Mouse (Mus musculus) v-Abl transformed pro-B cells (cell line): Measurements from ENCODE around the gene Tmed2.
"Not testable (repeated sequence)": the region's sequence is repeated elsewhere in the genome, so short reads cannot be mapped to it uniquely, and the experiment has no call there.

Experiments used
- in situ Hi-C, 2 experiments: fragments of 400-800 bp; cut with MboI; formaldehyde crosslinking; loops; one replicate each; pipeline ENCODE4 v1.15.1; 2025; ENCODE audit not compliant: unreplicated experiment in 2 of 2

Gene Tmed2

DNA sequence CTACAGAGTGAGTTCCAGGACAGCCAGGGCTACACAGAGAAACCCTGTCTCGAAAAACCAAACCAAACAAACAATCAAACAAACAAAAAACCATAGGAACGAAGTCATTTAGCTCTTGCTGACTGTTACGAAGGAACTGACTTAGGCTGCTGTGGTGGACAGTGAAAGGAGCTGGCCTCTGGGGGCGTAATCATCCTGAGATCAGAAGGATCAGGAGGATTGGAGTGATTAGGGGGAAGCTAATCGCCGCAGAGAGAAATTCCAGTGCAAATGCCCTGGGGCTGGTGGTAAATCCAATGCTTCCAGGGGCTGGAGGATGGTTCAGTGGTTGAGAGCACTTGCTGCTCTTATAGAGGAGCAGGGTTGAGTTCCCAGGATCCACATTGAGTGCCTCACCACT lies 13.1 kb downstream of the Tmed2 start:
- in situ Hi-C loops, result loop anchor here in 1 of 2 experiments (5.0 kb wide), 1 partner anchor 196 kb away; no protein-coding TSS in a partner anchor

DNA sequence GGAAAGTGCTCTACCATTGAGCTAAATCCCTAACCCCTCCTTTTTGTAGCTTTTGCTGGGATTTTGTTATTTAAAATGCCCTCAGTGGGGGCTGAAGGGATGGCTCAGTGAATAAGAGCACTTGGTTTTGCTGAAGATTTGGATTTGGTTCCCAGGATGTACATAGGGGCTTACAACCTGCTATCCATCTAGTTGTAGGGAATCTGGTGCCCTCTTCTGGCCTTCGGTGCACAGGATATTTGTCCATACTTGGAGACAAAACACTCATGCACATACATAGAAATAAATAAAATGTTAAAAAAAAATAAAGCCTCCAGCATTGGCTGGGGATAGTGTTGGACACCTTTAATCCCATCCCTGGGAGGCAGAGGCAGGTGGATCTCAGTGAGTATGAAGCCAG lies 14.7 kb downstream of the Tmed2 start:
- in situ Hi-C loops, result no loop called here

GRCm38 (mm10) chr5:124571068-124571467 lies 30.6 kb downstream of the Tmed2 start:
- in situ Hi-C loops, result no loop called here

DNA sequence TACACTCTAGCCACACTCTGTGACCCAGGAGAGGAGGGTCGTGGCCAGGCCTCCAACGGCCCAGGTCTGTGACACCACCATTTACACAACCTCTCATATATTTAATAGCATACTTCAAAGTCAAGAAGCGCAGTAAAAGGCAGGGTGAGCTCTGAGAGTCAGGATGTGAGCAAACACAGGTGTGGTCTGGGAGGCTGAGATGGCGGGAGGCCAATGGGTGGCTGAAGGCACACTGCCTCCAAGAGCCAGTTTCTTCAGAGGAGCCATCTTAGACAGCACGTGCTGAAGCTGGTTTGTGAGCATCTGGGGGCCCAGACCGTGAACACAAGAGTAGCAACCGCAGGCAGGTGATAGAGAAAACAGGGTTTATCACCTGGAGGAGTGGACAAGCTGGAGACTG lies 35.0 kb downstream of the Tmed2 start:
- in situ Hi-C loops, result no loop called here

GRCm38 (mm10) chr5:124578633-124579317 lies 38.3 kb downstream of the Tmed2 start, which contains the start of the genes Eif2b1 and Gtf2h3:
Gene Eif2b1, minus strand, starts transcription at chr5:124579131.
Gene Gtf2h3, plus strand, starts transcription at chr5:124579140.
- in situ Hi-C loops, result no loop called here

- in situ Hi-C loops, result no loop called here
Measured at GRCm38 (mm10) chr5:124582515-124582914, 42.0 kb downstream of the Tmed2 start.

DNA sequence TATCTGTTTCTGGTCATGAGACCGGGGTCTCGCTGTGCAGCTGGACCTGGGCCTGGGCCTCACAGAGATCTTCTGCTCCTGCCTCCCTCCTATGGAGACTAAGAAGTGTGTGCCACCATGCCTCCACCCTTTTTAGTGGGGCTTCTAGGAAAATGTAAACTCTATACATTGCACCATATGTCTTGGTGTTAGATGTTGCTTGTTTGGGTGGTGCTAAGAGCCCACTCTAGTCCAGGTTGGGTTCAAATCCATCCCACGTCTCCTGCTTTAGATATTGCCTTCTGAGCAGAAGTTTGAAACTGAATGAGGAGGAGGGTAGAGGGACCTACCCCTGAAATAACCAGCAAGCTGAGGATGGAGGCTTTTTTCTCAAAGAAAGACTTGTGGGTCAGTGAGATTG lies 52.3 kb downstream of the Tmed2 start:
- in situ Hi-C loops, result no loop called here

GRCm38 (mm10) chr5:124598224-124599174 lies 58.0 kb downstream of the Tmed2 start:
- in situ Hi-C loops, result no loop called here

- in situ Hi-C loops, result not testable (repeated sequence)
Measured at GRCm38 (mm10) chr5:124599726-124600125, 59.2 kb downstream of the Tmed2 start.
